Mouse (Mus musculus): ENCODE measurements at regions not wholly inside any gene's neighbourhood (a gene's known extent, or its start where the extent isn't known, plus 50 kb on each side); places are given as distances from the start of the nearest gene placed in this dataset.
"Not testable (repeated sequence)": the region's sequence is repeated elsewhere in the genome, so short reads cannot be mapped to it uniquely, and the experiment has no call there.

DNA sequence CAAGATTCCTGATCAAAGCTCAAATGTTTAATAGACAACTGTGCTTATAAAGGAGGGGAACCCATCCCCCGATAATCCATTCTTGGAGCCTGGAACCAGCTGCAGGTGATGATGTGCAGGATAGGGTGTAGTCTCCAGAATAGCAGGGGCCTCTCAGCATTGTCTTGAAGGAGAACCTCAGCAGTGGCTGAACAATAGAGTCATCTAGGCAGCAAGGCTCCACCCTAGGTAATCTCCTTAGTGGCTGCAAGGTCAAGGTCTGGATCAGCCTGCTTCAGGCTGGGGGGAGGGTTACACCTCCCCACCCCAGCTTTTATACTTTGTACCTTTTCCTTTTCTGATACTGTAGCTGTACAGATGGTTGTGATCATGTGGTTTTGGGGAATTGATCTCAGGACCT lies 116.8 kb upstream of the Mettl4 start:
- ATAC-seq, result no peak

DNA sequence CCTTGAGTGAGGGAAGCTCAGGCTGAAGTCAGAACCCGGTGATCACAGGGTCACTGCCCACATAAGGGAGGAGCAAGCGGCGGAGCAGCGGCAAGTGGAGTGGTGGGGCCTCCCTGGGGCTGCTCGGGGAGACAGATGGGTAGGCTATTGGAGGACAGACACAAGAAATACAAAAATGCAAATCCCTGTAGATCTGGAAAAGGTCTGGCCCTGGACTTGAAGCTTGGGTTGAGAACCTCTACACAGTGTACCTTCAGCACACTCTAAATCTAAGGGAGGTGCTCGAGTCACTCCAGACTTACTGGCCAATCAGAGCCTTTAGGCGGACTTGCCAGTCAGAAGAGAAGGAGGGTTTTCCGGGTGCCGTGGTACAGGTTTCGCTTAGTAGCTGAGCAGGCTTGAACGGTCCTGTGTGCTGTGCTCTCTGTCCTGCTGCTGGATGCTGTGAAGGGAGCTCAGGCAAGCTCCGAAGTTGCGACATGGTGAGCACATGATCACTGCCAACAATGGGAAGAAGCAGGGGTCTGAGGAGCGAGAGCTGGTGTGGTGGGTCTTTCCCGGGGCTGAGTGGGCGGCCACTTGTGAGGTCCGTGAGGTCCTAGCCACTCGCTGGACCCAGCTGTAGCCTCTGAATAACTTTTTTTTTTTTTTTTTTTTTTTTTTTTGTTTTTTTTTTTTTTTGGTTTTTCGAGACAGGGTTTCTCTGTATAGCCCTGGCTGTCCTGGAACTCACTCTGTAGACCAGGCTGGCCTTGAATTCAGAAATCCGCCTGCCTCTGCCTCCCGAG lies 114.9 kb upstream of the Mettl4 start:
- ATAC-seq, result peak; percentile 98

DNA sequence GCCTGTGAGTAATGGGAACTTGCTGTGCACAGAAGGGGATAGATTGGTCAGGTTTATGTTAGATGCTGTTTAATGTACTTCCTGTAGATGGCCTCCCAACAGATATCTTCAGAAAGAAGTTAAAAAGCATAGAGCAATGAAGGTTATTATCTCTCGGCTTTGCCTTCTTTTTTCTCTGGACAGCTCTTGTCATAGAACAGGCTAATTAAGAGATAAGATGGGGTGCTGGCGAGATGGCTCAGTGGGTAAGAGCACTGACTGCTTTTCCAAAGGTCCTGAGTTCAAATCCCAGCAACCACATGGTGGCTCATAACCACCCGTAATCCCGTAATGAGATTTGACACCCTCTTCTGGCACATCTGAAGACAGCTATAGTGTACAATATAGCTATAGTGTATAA lies 104.9 kb upstream of the Mettl4 start:
- ATAC-seq, result not testable (repeated sequence)

DNA sequence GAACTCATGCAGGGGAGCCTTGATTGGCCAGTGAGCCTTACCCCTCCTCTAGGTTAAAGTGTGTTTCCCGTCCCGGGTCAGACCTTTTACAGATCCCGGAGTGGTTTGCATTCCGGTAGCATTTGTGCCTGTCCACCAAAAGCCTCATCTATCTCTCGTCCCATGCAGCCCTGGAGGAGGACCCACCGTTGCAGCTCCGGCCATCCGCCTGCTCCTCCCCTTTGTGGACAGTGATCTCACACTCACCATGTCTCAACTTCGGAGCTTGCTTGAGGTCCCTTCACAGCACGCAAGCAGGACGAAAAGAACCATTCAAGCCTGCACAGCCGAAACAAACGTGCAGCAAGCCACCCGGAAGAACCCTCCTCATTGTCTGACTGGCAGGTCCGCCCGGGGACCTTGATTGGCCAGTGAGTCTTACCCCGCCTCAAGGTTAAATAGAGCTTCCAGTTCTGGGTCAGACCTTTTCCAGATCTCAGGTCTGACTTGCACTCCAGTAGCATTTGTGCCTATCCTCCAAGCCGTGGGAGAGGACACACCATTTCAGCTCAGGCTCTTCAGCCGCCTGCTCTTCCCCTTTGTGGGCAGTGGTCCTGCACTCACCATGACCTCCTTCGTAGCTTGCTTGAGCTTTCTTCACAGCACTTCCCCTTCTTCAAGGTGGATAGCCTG lies 84.8 kb upstream of the Mettl4 start:
- peak; percentile 91 for ATAC-seq

DNA sequence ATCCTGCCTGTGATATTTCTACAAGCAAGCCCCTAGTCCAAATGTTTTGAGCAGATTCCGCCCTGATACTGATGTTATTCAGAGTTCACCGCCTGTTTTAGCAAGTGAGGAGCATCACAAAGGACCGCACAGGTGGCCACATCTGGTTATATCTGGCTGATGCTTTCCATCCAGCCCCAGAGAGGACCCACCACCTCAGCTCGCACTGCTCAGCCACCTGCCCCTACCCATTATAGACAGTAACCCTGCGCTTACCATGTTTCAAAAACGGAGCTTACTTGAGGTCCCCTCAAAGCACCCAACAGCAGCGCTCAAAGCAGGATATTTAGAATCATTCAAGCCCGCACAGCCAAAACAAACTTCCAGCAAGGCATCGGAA lies 84.2 kb upstream of the Mettl4 start:
- ATAC-seq, result not testable (repeated sequence)

DNA sequence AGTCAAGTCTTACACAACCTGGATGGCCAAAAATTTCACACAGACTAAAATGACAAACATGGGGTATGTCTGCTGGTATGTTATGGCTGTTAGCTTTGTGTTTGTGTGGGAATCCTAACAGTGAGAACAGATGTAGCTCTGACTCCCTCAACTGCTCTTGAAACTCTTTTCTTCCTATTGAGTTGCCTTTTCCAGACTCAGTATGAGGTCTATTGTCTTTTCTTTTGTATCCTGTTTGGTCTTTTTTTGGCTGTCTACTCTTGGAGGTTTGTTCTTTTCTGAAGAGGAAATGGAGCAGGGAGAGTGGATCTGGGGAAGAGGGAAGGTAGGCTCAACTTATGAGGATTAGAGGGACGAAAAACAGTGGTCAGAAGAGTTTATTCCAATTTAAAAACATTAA lies 76.6 kb upstream of the Mettl4 start:
- ATAC-seq, result not testable (repeated sequence)

GRCm38 (mm10) chr17:94808758-94809157 lies 58.9 kb upstream of the Mettl4 start:
- no peak for ATAC-seq

All from inflammation-experienced regulatory T-cells, adult 6 months (primary cell).